Mouse (Mus musculus) retina, adult 2 months (tissue): ENCODE measurements at regions not wholly inside any gene's neighbourhood (a gene's known extent, or its start where the extent isn't known, plus 50 kb on each side); places are given as distances from the start of the nearest gene placed in this dataset.

Source experiments
- DNase-seq: peaks from one replicate; pipeline ENCODE4 v3.0.0-alpha.2; 2012; ENCODE audit warnings: low read depth, low spot score

- DNase-seq, result no peak
Observed at GRCm38 (mm10) chr2:33941316-33941715, 53.6 kb upstream of the Mvb12b start.

GRCm38 (mm10) chr2:33939836-33940235 lies 52.1 kb upstream of the Mvb12b start:
- no peak for DNase-seq
